Mouse (Mus musculus) spleen, adult 2 months (tissue): ENCODE results near the gene Mprip. TPM values are rescaled to one million over a fixed set of nuclear protein-coding genes. Genes with fewer than 3 reads are reported as not detected.

Experiments used
- DNase-seq, 2 experiments: peaks; one replicate each; pipeline versions ENCODE4 v3.0.0 to v3.0.0-alpha.2; 2012 to 2021; ENCODE audit warnings: low spot score in 2 of 2, low read depth in 1 of 2
- H3K27ac ChIP-seq: fragments of 200-500 bp; 2 replicates; pipeline ENCODE4 v1.5.1; 2012; ENCODE audit warnings: low read length, inconsistent platforms; ENCODE audit not compliant: insufficient read depth
- H3K27me3 ChIP-seq: fragments of 200-500 bp; 2 replicates; pipeline ENCODE4 v1.6.1; 2012; ENCODE audit warnings: mild to moderate bottlenecking, moderate library complexity, low read length, inconsistent platforms; ENCODE audit not compliant: control insufficient read depth, insufficient read depth
- H3K36me3 ChIP-seq: fragments of 200-500 bp; 2 replicates; pipeline ENCODE4 v1.6.1; 2012; ENCODE audit warnings: mild to moderate bottlenecking, low read length, inconsistent platforms; ENCODE audit not compliant: control insufficient read depth, insufficient read depth
- H3K4me1 ChIP-seq: fragments of 200-500 bp; 2 replicates; pipeline ENCODE4 v1.6.1; 2011; ENCODE audit warnings: inconsistent platforms; ENCODE audit not compliant: control insufficient read depth, insufficient read depth, insufficient read length
- H3K4me3 ChIP-seq: fragments of 200-500 bp; 2 replicates; pipeline ENCODE4 v1.5.1; 2011; ENCODE audit warnings: mild to moderate bottlenecking, inconsistent platforms; ENCODE audit not compliant: insufficient read depth, insufficient read length; ENCODE audit errors: extremely low read depth
- CTCF ChIP-seq: fragments of 200-500 bp; IDR thresholded peaks from 2 replicates; pipeline ENCODE4 v1.5.1; 2011; ENCODE audit warnings: mild to moderate bottlenecking, inconsistent platforms; ENCODE audit not compliant: insufficient read depth, insufficient read length, insufficient replicate concordance; ENCODE audit errors: extremely low read depth
- POLR2A ChIP-seq: fragments of 200-500 bp; IDR thresholded peaks from 2 replicates; pipeline ENCODE4 v1.6.1; 2011; ENCODE audit warnings: low read depth, low read length, inconsistent platforms
- WGBS: fragments of 180-500 bp; shearing (Covaris S2); methylation state at CpG from one replicate; pipeline ENCODE4 v1.1.7; 2018; 5-methylcytosine and 5-hydroxymethylcytosine counted together
- polyA plus RNA-seq: library from polyadenylated mRNA; depleted of rRNA; stranded (reverse); fragments of >200 nt; gene quantifications from 2 replicates; pipeline ENCODE4 v1.2.3, GENCODE M21; 2012

Gene Mprip
- polyA plus RNA-seq, 1 experiment, result 55.4 TPM

GRCm38 (mm10) chr11:59769738-59770137 is 108.6 kb downstream of the Mprip start:
- 82% methylated on average over 6 of the region's 6 CpGs for WGBS
- no peaks in the 10 kb centered on the region for H3K27me3 ChIP-seq
- H3K36me3 ChIP-seq, result peaks cover 36% of the 10 kb centered on the region
- TF ChIP-seq POLR2A, result no peak
- no peak for TF ChIP-seq CTCF
- H3K27ac ChIP-seq, result no peak overlapping the region
- no peaks in the 10 kb centered on the region for H3K4me1 ChIP-seq
- H3K4me3 ChIP-seq, result no peak overlapping the region
- DNase-seq, result no peak

GRCm38 (mm10) chr11:59770753-59771152 is 109.6 kb downstream of the Mprip start:
- H3K4me3 ChIP-seq, result no peak overlapping the region
- H3K27ac ChIP-seq, result no peak overlapping the region
- no peaks in the 10 kb centered on the region for H3K4me1 ChIP-seq
- peaks cover 35% of the 10 kb centered on the region for H3K36me3 ChIP-seq
- WGBS, result 59% methylated on average over 7 of the region's 7 CpGs
- DNase-seq, result no peak
- no peaks in the 10 kb centered on the region for H3K27me3 ChIP-seq
- no peak for TF ChIP-seq CTCF
- no peak for TF ChIP-seq POLR2A

GRCm38 (mm10) chr11:59772291-59772690 is 111.2 kb downstream of the Mprip start:
- no peak for DNase-seq
- H3K4me1 ChIP-seq, result no peaks in the 10 kb centered on the region
- TF ChIP-seq CTCF, result no peak
- TF ChIP-seq POLR2A, result no peak
- H3K27ac ChIP-seq, result no peak overlapping the region
- no peaks in the 10 kb centered on the region for H3K27me3 ChIP-seq
- H3K36me3 ChIP-seq, result peaks cover 30% of the 10 kb centered on the region
- H3K4me3 ChIP-seq, result no peak overlapping the region
- WGBS, result 79% methylated on average over 2 of the region's 2 CpGs

- Histone ChIP-seq H3K4me3 (no peak overlapping the region), H3K27ac (no peak overlapping the region), H3K27me3 (no peaks in the 10 kb centered on the region), H3K36me3 (peaks cover 26% of the 10 kb centered on the region), H3K4me1 (no peaks in the 10 kb centered on the region)
- TF ChIP-seq CTCF (no peak), POLR2A (no peak)
- no peak for DNase-seq
- 88% methylated on average over 4 of the region's 4 CpGs for WGBS
Observed at GRCm38 (mm10) chr11:59772902-59773301, 111.8 kb downstream of the Mprip start.

GRCm38 (mm10) chr11:59774522-59774921 is 113.4 kb downstream of the Mprip start:
- H3K4me3 ChIP-seq, result no peak overlapping the region
- no peak overlapping the region for H3K27ac ChIP-seq
- TF ChIP-seq CTCF (no peak), POLR2A (no peak)
- H3K27me3 ChIP-seq, result no peaks in the 10 kb centered on the region
- WGBS, result 41% methylated on average over 4 of the region's 4 CpGs
- DNase-seq, result no peak
- H3K4me1 ChIP-seq, result no peaks in the 10 kb centered on the region
- peaks cover 25% of the 10 kb centered on the region for H3K36me3 ChIP-seq

- H3K27ac ChIP-seq, result no peak overlapping the region
- H3K36me3 ChIP-seq, result peaks cover 19% of the 10 kb centered on the region
- TF ChIP-seq POLR2A (no peak), CTCF (no peak)
- no peak for DNase-seq
- H3K4me3 ChIP-seq, result no peak overlapping the region
- no peaks in the 10 kb centered on the region for H3K4me1 ChIP-seq
- WGBS, result 93% methylated on average over 13 of the region's 13 CpGs
- H3K27me3 ChIP-seq, result no peaks in the 10 kb centered on the region
Observed at GRCm38 (mm10) chr11:59775435-59776148, 114.5 kb downstream of the Mprip start.

- WGBS, result 92% methylated on average over 5 of the region's 5 CpGs
- DNase-seq, result no peak
- TF ChIP-seq POLR2A (no peak), CTCF (no peak)
- Histone ChIP-seq H3K27me3 (no peaks in the 10 kb centered on the region), H3K27ac (no peak overlapping the region), H3K4me3 (no peak overlapping the region), H3K36me3 (peaks cover 8% of the 10 kb centered on the region), H3K4me1 (no peaks in the 10 kb centered on the region)
Observed at GRCm38 (mm10) chr11:59777259-59777658, 116.2 kb downstream of the Mprip start.
